ENCODE assay signal across 26 mouse cellular contexts in genomic region chr12:72670921-72671320, GRCm38 (mm10). TPM values are rescaled to one million over a fixed set of nuclear protein-coding genes. Genes with fewer than 3 reads are reported as not detected.
A peak's percentile ranks its signal among the peaks of the same experiment; 100 is the strongest.
DNase-seq lines count a peak whose midpoint lies in the region; ATAC-seq lines count a peak whose summit lies in the region.
"Had no signal": no experiment of that assay in that cellular context is flagged by ENCODE, and none has a peak within 500 bp of the region (broad histone marks: within the 10 kb centered on the region; RNA-seq: fewer than 3 reads in every experiment).

No protein-coding gene starts in this region.

- H3K4me3 ChIP-seq in liver, embryonic 11.5 days (ENCODE audit: low read depth, low read length): no peak overlapping the region
- no peak overlapping the region for H3K4me3 ChIP-seq in liver, embryonic 12.5 days
- no peak overlapping the region for H3K4me3 ChIP-seq in kidney, embryonic 15.5 days (replicated peaks)
- H3K4me3 ChIP-seq: embryonic facial prominence, embryonic 10.5 days; embryonic facial prominence, embryonic 12.5 days; forebrain, embryonic 13.5 days; forebrain, embryonic 15.5 days had no signal

- H3K4me1 ChIP-seq in liver, embryonic 11.5 days (replicated peaks; ENCODE audit: control insufficient read depth, insufficient read depth, low read length): no peaks in the 10 kb centered on the region
- H3K4me1 ChIP-seq in liver, embryonic 12.5 days: 0 out of 2 replicates have a peak, but pooled peaks cover 3% of the 10 kb centered on the region
- no peaks in the 10 kb centered on the region for H3K4me1 ChIP-seq in kidney, embryonic 15.5 days
- H3K4me1 ChIP-seq: embryonic facial prominence, embryonic 12.5 days; forebrain, embryonic 13.5 days; forebrain, embryonic 15.5 days had no signal

- no peak overlapping the region for H3K27ac ChIP-seq in liver, embryonic 11.5 days (ENCODE audit: low read depth, low read length)
- no peak overlapping the region for H3K27ac ChIP-seq in liver, embryonic 12.5 days
- H3K27ac ChIP-seq in kidney, embryonic 15.5 days: no peak overlapping the region
- H3K27ac ChIP-seq: embryonic facial prominence, embryonic 10.5 days; embryonic facial prominence, embryonic 12.5 days; forebrain, embryonic 13.5 days; forebrain, embryonic 15.5 days had no signal

- H3K9ac ChIP-seq in liver, embryonic 11.5 days (ENCODE audit: low read depth, low read length): no peak overlapping the region
- no peak overlapping the region for H3K9ac ChIP-seq in liver, embryonic 12.5 days
- no peak overlapping the region for H3K9ac ChIP-seq in kidney, embryonic 15.5 days
- H3K9ac ChIP-seq: embryonic facial prominence, embryonic 12.5 days; forebrain, embryonic 13.5 days; forebrain, embryonic 15.5 days; forebrain, postnatal 0 days had no signal

- H3K4me2 ChIP-seq in liver, embryonic 11.5 days: no peak overlapping the region
- H3K4me2 ChIP-seq in liver, embryonic 12.5 days: no peak overlapping the region
- H3K4me2 ChIP-seq in kidney, embryonic 15.5 days: no peak overlapping the region
- H3K4me2 ChIP-seq: embryonic facial prominence, embryonic 12.5 days; forebrain, embryonic 13.5 days; forebrain, embryonic 15.5 days had no signal

- H3K9me3 ChIP-seq in liver, embryonic 11.5 days (ENCODE audit: control insufficient read depth, low read length): no peaks in the 10 kb centered on the region
- no peaks in the 10 kb centered on the region for H3K9me3 ChIP-seq in liver, embryonic 12.5 days (replicated peaks)
- H3K9me3 ChIP-seq in kidney, embryonic 15.5 days (replicated peaks): no peaks in the 10 kb centered on the region
- H3K9me3 ChIP-seq: embryonic facial prominence, embryonic 10.5 days; embryonic facial prominence, embryonic 12.5 days; forebrain, embryonic 13.5 days; forebrain, embryonic 15.5 days had no signal

- peak; percentile 54; the same call in 1 of the 2 replicates for ATAC-seq in liver, embryonic 11.5 days (replicated peaks; ENCODE audit: low FRiP score)
- no peak for ATAC-seq in liver, embryonic 12.5 days
- ATAC-seq in common myeloid progenitor, adult 5-6 weeks (replicated peaks; ENCODE audit: low read depth, poor library complexity, severe bottlenecking): peak; percentile 71
- ATAC-seq in megakaryocyte-erythroid progenitor cell, adult 5-6 weeks (replicated peaks; ENCODE audit: low FRiP score, low TSS enrichment, poor library complexity, severe bottlenecking): peak; percentile 91
- no peak for ATAC-seq in kidney, embryonic 15.5 days (replicated peaks; ENCODE audit: low FRiP score)
- ATAC-seq: forebrain, embryonic 13.5 days; forebrain, embryonic 15.5 days; forebrain, postnatal 0 days had no signal

- H3K27me3 ChIP-seq in liver, embryonic 11.5 days (replicated peaks; ENCODE audit: control insufficient read depth, insufficient read depth, low read length): no peaks in the 10 kb centered on the region
- H3K27me3 ChIP-seq in liver, embryonic 12.5 days (replicated peaks): no peaks in the 10 kb centered on the region
- H3K27me3 ChIP-seq in kidney, embryonic 15.5 days: 0 out of 2 replicates have a peak, but pooled peaks cover 2% of the 10 kb centered on the region
- H3K27me3 ChIP-seq: embryonic facial prominence, embryonic 12.5 days; forebrain, embryonic 15.5 days had no signal

- no peaks in the 10 kb centered on the region for H3K36me3 ChIP-seq in liver, embryonic 11.5 days (ENCODE audit: control insufficient read depth, insufficient read depth, low read length)
- no peaks in the 10 kb centered on the region for H3K36me3 ChIP-seq in liver, embryonic 12.5 days
- H3K36me3 ChIP-seq in kidney, embryonic 15.5 days: no peaks in the 10 kb centered on the region
- H3K36me3 ChIP-seq: embryonic facial prominence, embryonic 10.5 days; embryonic facial prominence, embryonic 12.5 days; forebrain, embryonic 15.5 days had no signal

- WGBS in liver, embryonic 11.5 days: 55% methylated on average over 8 of the region's 8 CpGs
- 32% methylated on average over 8 of the region's 8 CpGs for WGBS in liver, embryonic 12.5 days (ENCODE audit: insufficient replicate concordance)
- 89% methylated on average over 8 of the region's 8 CpGs for WGBS in kidney, embryonic 15.5 days

- peak; percentile 25 for DNase-seq in liver, embryonic 11.5 days (ENCODE audit: low spot score)
- no peak for DNase-seq in B cell, adult 2 months
- DNase-seq: adrenal gland, adult 2 months; adrenal gland, postnatal 10 days; adrenal gland, postnatal 25 days; cerebellum, adult 11 months; cerebellum, adult 18-20 months; cerebellum, adult 8-10 months; cerebellum, adult 9-11 months; cerebellum, postnatal 14 days; cerebellum, postnatal 36 days; forebrain, postnatal 0 days had no signal

RNA-seq across cellular contexts. Expression of gene Dhrs7, which starts 6.2 kb away (rescaled TPM):
- polyA plus RNA-seq in liver, embryonic 11.5 days (2014; fragmentation: Nextera tagmentation; extraction: Ambion mirVana): 12.6 and 13.7 TPM in 2 replicates
- polyA plus RNA-seq in liver, embryonic 12.5 days (2016; fragmentation: Nextera tagmentation; extraction: Ambion mirVana): 10.3 and 11.0 TPM in 2 replicates
- total RNA-seq in common myeloid progenitor, adult 5-6 weeks (2017): 23.2 and 29.0 TPM in 2 replicates
- total RNA-seq in megakaryocyte-erythroid progenitor cell, adult 5-6 weeks (2014; fragmentation: Nextera tagmentation): 1.4 and 1.6 TPM in 2 replicates
- total RNA-seq in megakaryocyte-erythroid progenitor cell, adult 5-6 weeks (2017): 3.1 and 10.7 TPM in 2 replicates
- 11.1 and 12.4 TPM in 2 replicates for polyA plus RNA-seq in kidney, embryonic 15.5 days (2015; fragmentation: Nextera tagmentation; extraction: Ambion mirVana)

RNA-seq across cellular contexts. Expression of gene Gm4756, which starts 21.5 kb away (rescaled TPM):
- polyA plus RNA-seq in liver, embryonic 11.5 days (2014; fragmentation: Nextera tagmentation; extraction: Ambion mirVana): not detected in 2 replicates
- polyA plus RNA-seq in liver, embryonic 12.5 days (2016; fragmentation: Nextera tagmentation; extraction: Ambion mirVana): not detected in 2 replicates
- not detected in 2 replicates for total RNA-seq in common myeloid progenitor, adult 5-6 weeks (2017)
- not detected in 2 replicates for total RNA-seq in megakaryocyte-erythroid progenitor cell, adult 5-6 weeks (2014; fragmentation: Nextera tagmentation)
- total RNA-seq in megakaryocyte-erythroid progenitor cell, adult 5-6 weeks (2017): not detected in 2 replicates
- not detected in 2 replicates for polyA plus RNA-seq in kidney, embryonic 15.5 days (2015; fragmentation: Nextera tagmentation; extraction: Ambion mirVana)
- total RNA-seq: adrenal gland, postnatal 10 days; adrenal gland, postnatal 25 days; adrenal gland, postnatal 4 days; forebrain, postnatal 0 days had no signal
- polyA plus RNA-seq: brain, embryonic 14.5 days; C2C12; cortical plate, adult 2 months; embryonic facial prominence, embryonic 10.5 days; embryonic facial prominence, embryonic 12.5 days; embryonic facial prominence, embryonic 14.5 days; forebrain, embryonic 11.5 days; forebrain, embryonic 13.5 days; forebrain, embryonic 15.5 days; forebrain, postnatal 0 days had no signal

Comparison
In these comparisons a context has a peak if more than half of its experiments do, and no peak if none do; other contexts are left out.
1. ATAC-seq: peak in liver, embryonic 11.5 days (single experiment), common myeloid progenitor, adult 5-6 weeks (single experiment) and megakaryocyte-erythroid progenitor cell, adult 5-6 weeks (single experiment); none in liver, embryonic 12.5 days (single experiment) and kidney, embryonic 15.5 days (single experiment).